9 mouse cellular contexts compared by ENCODE assay signal in the genomic region with DNA sequence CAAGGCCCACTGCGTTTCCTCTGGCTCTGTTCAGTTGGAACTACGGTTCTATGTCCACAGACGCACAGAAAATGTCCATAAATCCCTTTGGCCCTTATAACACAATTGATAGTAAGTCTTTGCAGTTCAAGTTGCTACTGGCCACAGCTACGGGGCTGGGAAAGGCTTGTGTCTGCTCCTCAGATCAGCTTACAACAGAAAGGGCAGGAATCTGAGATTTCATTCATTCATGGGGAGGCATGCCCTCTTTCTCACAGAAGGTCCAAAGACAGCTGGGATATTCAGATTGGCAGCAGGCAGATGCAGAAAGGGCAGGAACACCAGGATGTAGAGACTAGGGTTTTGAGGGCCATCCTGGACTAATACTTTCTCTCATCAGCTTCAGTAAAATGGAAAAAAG. TPM values are rescaled to one million over a fixed set of nuclear protein-coding genes. Genes with fewer than 3 reads are reported as not detected.
A peak's percentile ranks its signal among the peaks of the same experiment; 100 is the strongest.
DNase-seq lines count a peak whose midpoint lies in the region; ATAC-seq and TF ChIP-seq lines count a peak whose summit lies in the region.
"Had no signal": no experiment of that assay in that cellular context is flagged by ENCODE, and none has a peak within 500 bp of the region (broad histone marks: within the 10 kb centered on the region; RNA-seq: fewer than 3 reads in every experiment).

No protein-coding gene starts in this region.

- 37% methylated on average over 4 of the region's 4 CpGs for WGBS in stomach, embryonic 15.5 days
- 25% methylated on average over 4 of the region's 4 CpGs for WGBS in stomach, postnatal 0 days
- 38% methylated on average over 4 of the region's 4 CpGs for WGBS in hindbrain, embryonic 15.5 days
- WGBS in midbrain, embryonic 12.5 days = 19% methylated on average over 4 of the region's 4 CpGs

- no peak overlapping the region for H3K4me3 ChIP-seq in stomach, embryonic 15.5 days (replicated peaks)
- no peak overlapping the region for H3K4me3 ChIP-seq in stomach, postnatal 0 days (ENCODE audit: low read depth, low read length)
- H3K4me3 ChIP-seq in hindbrain, embryonic 15.5 days = no peak overlapping the region
- H3K4me3 ChIP-seq in midbrain, embryonic 12.5 days = no peak overlapping the region
- H3K4me3 ChIP-seq: heart, embryonic 13.5 days had no signal

- no peaks in the 10 kb centered on the region for H3K27me3 ChIP-seq in stomach, embryonic 15.5 days (replicated peaks)
- no peaks in the 10 kb centered on the region for H3K27me3 ChIP-seq in stomach, postnatal 0 days (ENCODE audit: control insufficient read depth, insufficient read depth, low read length)
- no peaks in the 10 kb centered on the region for H3K27me3 ChIP-seq in hindbrain, embryonic 15.5 days
- H3K27me3 ChIP-seq in midbrain, embryonic 12.5 days = no peaks in the 10 kb centered on the region

- H3K27ac ChIP-seq in stomach, embryonic 15.5 days = peak overlapping the region; percentile 59; the same call in 1 of the 2 replicates
- H3K27ac ChIP-seq in stomach, postnatal 0 days (replicated peaks) = no peak overlapping the region
- H3K27ac ChIP-seq in hindbrain, embryonic 15.5 days (replicated peaks) = 0 out of 2 replicates have a peak overlapping the region, but pooled peaks have one; percentile 0
- peak overlapping the region; percentile 68 for H3K27ac ChIP-seq in midbrain, embryonic 12.5 days (replicated peaks)
- H3K27ac ChIP-seq: heart, embryonic 13.5 days had no signal

- H3K4me2 ChIP-seq in stomach, embryonic 15.5 days = no peak overlapping the region
- no peak overlapping the region for H3K4me2 ChIP-seq in stomach, postnatal 0 days (replicated peaks; ENCODE audit: low read depth)
- no peak overlapping the region for H3K4me2 ChIP-seq in hindbrain, embryonic 15.5 days
- H3K4me2 ChIP-seq in midbrain, embryonic 12.5 days (replicated peaks) = no peak overlapping the region
- H3K4me2 ChIP-seq: heart, embryonic 13.5 days had no signal

- no peaks in the 10 kb centered on the region for H3K9me3 ChIP-seq in stomach, embryonic 15.5 days
- H3K9me3 ChIP-seq in stomach, postnatal 0 days (ENCODE audit: control insufficient read depth, low read length) = no peaks in the 10 kb centered on the region
- H3K9me3 ChIP-seq in hindbrain, embryonic 15.5 days = no peaks in the 10 kb centered on the region
- H3K9me3 ChIP-seq in midbrain, embryonic 12.5 days = no peaks in the 10 kb centered on the region

- H3K9ac ChIP-seq in stomach, embryonic 15.5 days = no peak overlapping the region
- no peak overlapping the region for H3K9ac ChIP-seq in stomach, postnatal 0 days (ENCODE audit: low read length)
- H3K9ac ChIP-seq in hindbrain, embryonic 15.5 days = no peak overlapping the region
- no peak overlapping the region for H3K9ac ChIP-seq in midbrain, embryonic 12.5 days (replicated peaks)
- H3K9ac ChIP-seq: heart, embryonic 13.5 days had no signal

- ATAC-seq in stomach, embryonic 15.5 days (ENCODE audit: insufficient read depth, low FRiP score, low read depth) = no peak
- no peak for ATAC-seq in stomach, postnatal 0 days (ENCODE audit: low FRiP score, low TSS enrichment)
- ATAC-seq in hindbrain, embryonic 15.5 days (ENCODE audit: low FRiP score, low read depth) = no peak
- no peak for ATAC-seq in midbrain, embryonic 12.5 days (ENCODE audit: low FRiP score, low read depth)

- TF ChIP-seq EP300 in stomach, postnatal 0 days (optimal IDR thresholded peaks at IDR 0.05) = no peak

- H3K4me1 ChIP-seq in stomach, embryonic 15.5 days = peaks cover 9% of the 10 kb centered on the region; the same call in 1 of the 2 replicates
- H3K4me1 ChIP-seq in stomach, postnatal 0 days (replicated peaks; ENCODE audit: control insufficient read depth, insufficient read depth) = no peaks in the 10 kb centered on the region
- peaks cover 14% of the 10 kb centered on the region for H3K4me1 ChIP-seq in hindbrain, embryonic 15.5 days (replicated peaks)
- H3K4me1 ChIP-seq in midbrain, embryonic 12.5 days = peaks cover 17% of the 10 kb centered on the region

- DNase-seq in stomach, postnatal 0 days (ENCODE audit: low spot score) = no peak
- no peak for DNase-seq in cerebellum, postnatal 25 days
- DNase-seq in urinary bladder, postnatal 10 days (ENCODE audit: low spot score) = no peak
- DNase-seq in cerebellum, postnatal 4 days (ENCODE audit: low spot score in 2 of 2) = no peak
- DNase-seq: cerebellum, adult 9-11 months had no signal

- no peaks in the 10 kb centered on the region for H3K36me3 ChIP-seq in stomach, embryonic 15.5 days
- H3K36me3 ChIP-seq in stomach, postnatal 0 days (ENCODE audit: control insufficient read depth, insufficient read depth, low read length) = no peaks in the 10 kb centered on the region
- H3K36me3 ChIP-seq in hindbrain, embryonic 15.5 days = no peaks in the 10 kb centered on the region
- H3K36me3 ChIP-seq in midbrain, embryonic 12.5 days = no peaks in the 10 kb centered on the region
- H3K36me3 ChIP-seq: heart, embryonic 13.5 days had no signal

- no peak for TF ChIP-seq CTCF in stomach, postnatal 0 days (IDR thresholded peaks at IDR 0.05; ENCODE audit: low read depth)

RNA-seq across cellular contexts. Expression of a gene that starts 43.9 kb away (rescaled TPM):
- 7.7 and 9.6 TPM in 2 replicates for polyA plus RNA-seq in stomach, embryonic 15.5 days (2015; fragmentation: Nextera tagmentation; extraction: Ambion mirVana)
- 3.9 and 4.5 TPM in 2 replicates for polyA plus RNA-seq in stomach, postnatal 0 days (2015; fragmentation: Nextera tagmentation; extraction: Ambion mirVana)
- polyA plus RNA-seq in hindbrain, embryonic 15.5 days (2015; fragmentation: Nextera tagmentation; extraction: Ambion mirVana) = 2.5 and 2.8 TPM in 2 replicates
- 6.3 and 8.7 TPM in 2 replicates for polyA plus RNA-seq in midbrain, embryonic 12.5 days (2016; fragmentation: Nextera tagmentation; extraction: Ambion mirVana)
